Mouse (Mus musculus) CH12.LX (cell line): ENCODE measurements around the gene Pou3f1. TPM values are rescaled to one million over a fixed set of nuclear protein-coding genes. Genes with fewer than 3 reads are reported as not detected.

Source experiments
- DNase-seq: peaks from one replicate; pipeline ENCODE4 v3.0.0-alpha.2; 2013; ENCODE audit errors: extremely low read depth
- H3K27ac ChIP-seq: 2 replicates; pipeline ENCODE4 v1.5.1; 2012; ENCODE audit warnings: low read depth, mild to moderate bottlenecking, control low read depth, moderate library complexity; ENCODE audit not compliant: insufficient read depth
- H3K27me3 ChIP-seq: replicated peaks from 2 replicates; pipeline ENCODE3; 2012; ENCODE audit warnings: inconsistent platforms
- H3K36me3 ChIP-seq, 2 experiments: replicated peaks in 1 of 2; 2 replicates each; pipeline versions ENCODE3 to v1.6.1; 2012; ENCODE audit warnings: inconsistent platforms in 1 of 2, low read length in 1 of 2, mild to moderate bottlenecking in 1 of 2, mixed read lengths in 1 of 2, moderate library complexity in 1 of 2; ENCODE audit not compliant: control insufficient read depth in 1 of 2, insufficient read depth in 1 of 2
- H3K4me1 ChIP-seq, 2 experiments: 2 replicates each; pipeline ENCODE4 v1.6.1; 2012; ENCODE audit warnings: inconsistent platforms in 1 of 2, moderate library complexity in 1 of 2; ENCODE audit not compliant: insufficient read depth in 2 of 2, control insufficient read depth in 1 of 2
- H3K4me2 ChIP-seq: 2 replicates; pipeline ENCODE4 v1.6.1; 2012; ENCODE audit warnings: low read depth, mild to moderate bottlenecking, control low read depth; ENCODE audit not compliant: poor library complexity, insufficient read depth, severe bottlenecking
- H3K4me3 ChIP-seq, 3 experiments: fragments of 150-350 bp in 1 of 3; sonication (generic) in 1 of 3; replicated peaks in 1 of 3; 2 replicates each; pipeline versions ENCODE3 to v1.5.1; 2011 to 2012; ENCODE audit warnings: low read depth in 2 of 3, low read length in 2 of 3, mild to moderate bottlenecking in 2 of 3, moderate library complexity in 2 of 3, control low read depth in 1 of 3, improper control_type of control experiment in 1 of 3, inconsistent platforms in 1 of 3, mixed read lengths in 1 of 3; ENCODE audit not compliant: poor library complexity in 1 of 3
- H3K79me2 ChIP-seq: replicated peaks from 2 replicates; pipeline ENCODE4 v1.6.1; 2012; ENCODE audit warnings: mild to moderate bottlenecking, moderate library complexity; ENCODE audit not compliant: control insufficient read depth, poor library complexity, insufficient read depth, severe bottlenecking; ENCODE audit errors: extremely low read depth
- H3K9ac ChIP-seq: 2 replicates; pipeline ENCODE4 v1.6.1; 2012; ENCODE audit warnings: low read depth, mild to moderate bottlenecking, control low read depth, moderate library complexity; ENCODE audit not compliant: insufficient read depth
- H3K9me3 ChIP-seq: replicated peaks from 2 replicates; pipeline ENCODE3; 2012; ENCODE audit warnings: low read length, inconsistent platforms, mixed read lengths
- BHLHE40 ChIP-seq: IDR thresholded peaks from 2 replicates; pipeline ENCODE4 v1.6.1; 2011; ENCODE audit warnings: mild to moderate bottlenecking, low read depth, low read length, improper control_type of control experiment
- CHD1 ChIP-seq: IDR thresholded peaks from 2 replicates; pipeline ENCODE4 v1.6.1; 2012; ENCODE audit warnings: low read depth, low read length, improper control_type of control experiment, inconsistent platforms
- CHD2 ChIP-seq: IDR thresholded peaks from 2 replicates; pipeline ENCODE4 v1.6.1; 2011; ENCODE audit warnings: low read length, improper control_type of control experiment
- EP300 ChIP-seq: IDR thresholded peaks from 2 replicates; pipeline ENCODE4 v1.6.1; 2011; ENCODE audit warnings: low read length, improper control_type of control experiment
- HCFC1 ChIP-seq: IDR thresholded peaks from 2 replicates; pipeline ENCODE4 v1.6.1; 2012; ENCODE audit warnings: low read depth, mild to moderate bottlenecking, inconsistent platforms, low read length, improper control_type of control experiment
- IRF4 ChIP-seq: IDR thresholded peaks from 2 replicates; pipeline ENCODE4 v1.6.1; 2014; ENCODE audit warnings: low read depth, mild to moderate bottlenecking, inconsistent platforms, low read length, improper control_type of control experiment
- JUN ChIP-seq: IDR thresholded peaks from 2 replicates; pipeline ENCODE4 v1.6.1; 2011; ENCODE audit warnings: low read depth, mild to moderate bottlenecking, low read length, improper control_type of control experiment, moderate library complexity; ENCODE audit not compliant: insufficient read depth
- KAT2A ChIP-seq: IDR thresholded peaks from 2 replicates; pipeline ENCODE4 v1.6.1; 2012; ENCODE audit warnings: low read length, improper control_type of control experiment, inconsistent platforms; ENCODE audit not compliant: insufficient replicate concordance
- MAFK ChIP-seq: IDR thresholded peaks from 2 replicates; pipeline ENCODE4 v1.6.1; 2011; ENCODE audit warnings: low read length, improper control_type of control experiment; ENCODE audit not compliant: insufficient replicate concordance
- MAZ ChIP-seq: IDR thresholded peaks from 2 replicates; pipeline ENCODE4 v1.6.1; 2012; ENCODE audit warnings: low read depth, mild to moderate bottlenecking, inconsistent platforms, low read length, improper control_type of control experiment, moderate library complexity
- MYC ChIP-seq: IDR thresholded peaks from 2 replicates; pipeline ENCODE4 v1.6.1; 2011; ENCODE audit warnings: low read depth, mild to moderate bottlenecking, improper control_type of control experiment, low read length
- NELFE ChIP-seq: IDR thresholded peaks from 2 replicates; pipeline ENCODE4 v1.6.1; 2011; ENCODE audit warnings: low read depth, low read length, improper control_type of control experiment
- POLR2AphosphoS2 ChIP-seq: IDR thresholded peaks from 2 replicates; pipeline ENCODE4 v1.6.1; 2011; ENCODE audit warnings: low read depth, low read length, improper control_type of control experiment
- RAD21 ChIP-seq: IDR thresholded peaks from 2 replicates; pipeline ENCODE4 v1.6.1; 2011; ENCODE audit warnings: low read depth, mild to moderate bottlenecking, low read length, improper control_type of control experiment, moderate library complexity
- SIN3A ChIP-seq: IDR thresholded peaks from 2 replicates; pipeline ENCODE4 v1.6.1; 2012; ENCODE audit warnings: low read length, improper control_type of control experiment, inconsistent platforms
- SMC3 ChIP-seq: IDR thresholded peaks from 2 replicates; pipeline ENCODE4 v1.6.1; 2011; ENCODE audit warnings: low read depth, low read length, improper control_type of control experiment
- TBP ChIP-seq: conservative IDR thresholded peaks from 2 replicates; pipeline ENCODE4 v1.6.1; 2011; ENCODE audit warnings: low read depth, low read length, improper control_type of control experiment
- TCF12 ChIP-seq: IDR thresholded peaks from 2 replicates; pipeline ENCODE4 v1.6.1; 2014; ENCODE audit warnings: low read depth, mild to moderate bottlenecking, inconsistent platforms, low read length, improper control_type of control experiment
- USF1 ChIP-seq: IDR thresholded peaks from 2 replicates; pipeline ENCODE4 v1.6.1; 2014; ENCODE audit warnings: low read depth, mild to moderate bottlenecking, inconsistent platforms, low read length, improper control_type of control experiment
- USF2 ChIP-seq: conservative IDR thresholded peaks from 2 replicates; pipeline ENCODE4 v1.6.1; 2011; ENCODE audit warnings: low read depth, low read length, improper control_type of control experiment
- ZC3H11A ChIP-seq: IDR thresholded peaks from 2 replicates; pipeline ENCODE4 v1.6.1; 2012; ENCODE audit warnings: low read depth, mild to moderate bottlenecking, inconsistent platforms, low read length, improper control_type of control experiment
- ZKSCAN1 ChIP-seq: IDR thresholded peaks from 2 replicates; pipeline ENCODE4 v1.6.1; 2012; ENCODE audit warnings: low read depth, inconsistent platforms, low read length, improper control_type of control experiment, borderline replicate concordance
- ZMIZ1 ChIP-seq: IDR thresholded peaks from 2 replicates; pipeline ENCODE4 v1.6.1; 2012; ENCODE audit warnings: low read depth, mild to moderate bottlenecking, inconsistent platforms, low read length, improper control_type of control experiment
- ZNF384 ChIP-seq: IDR thresholded peaks from 2 replicates; pipeline ENCODE4 v1.6.1; 2012; ENCODE audit warnings: low read depth, low read length, improper control_type of control experiment, inconsistent platforms
- dilution Hi-C: fragments of 300-500 bp; cut with MboI; formaldehyde crosslinking; loops from 2 replicates; pipeline ENCODE4 v1.14.3; 2020; ENCODE audit warnings: low sequenced_read_pairs; ENCODE audit not compliant: extremely low pct_unique_long_range_greater_than_20kb, extremely low pct_ligation_motif_present
- in situ Hi-C: fragments of 300-500 bp; cut with MboI; formaldehyde crosslinking; loops from 3 replicates; pipeline ENCODE4 v1.14.3; 2019; ENCODE audit warnings: low sequenced_read_pairs, low pct_ligation_motif_present, low pct_unique_long_range_greater_than_20kb, mixed read lengths
- polyA plus RNA-seq: library from polyadenylated mRNA; unstranded; fragments of >175 nt; gene quantifications from 2 replicates; pipeline ENCODE4 v1.2.1, GENCODE M21; 2012; ENCODE audit warnings: low read depth; ENCODE audit not compliant: insufficient read length
- total RNA-seq, 2 experiments: library from RNA; depleted of rRNA; stranded (reverse); fragments of 300-350 nt in 1 of 2; fragments of >200 nt in 1 of 2; gene quantifications; 2 replicates each; pipeline ENCODE4 v1.2.3; 2012 to 2014

The Pou3f1 gene
- total and polyA plus RNA-seq, 3 experiments = not detected

DNA sequence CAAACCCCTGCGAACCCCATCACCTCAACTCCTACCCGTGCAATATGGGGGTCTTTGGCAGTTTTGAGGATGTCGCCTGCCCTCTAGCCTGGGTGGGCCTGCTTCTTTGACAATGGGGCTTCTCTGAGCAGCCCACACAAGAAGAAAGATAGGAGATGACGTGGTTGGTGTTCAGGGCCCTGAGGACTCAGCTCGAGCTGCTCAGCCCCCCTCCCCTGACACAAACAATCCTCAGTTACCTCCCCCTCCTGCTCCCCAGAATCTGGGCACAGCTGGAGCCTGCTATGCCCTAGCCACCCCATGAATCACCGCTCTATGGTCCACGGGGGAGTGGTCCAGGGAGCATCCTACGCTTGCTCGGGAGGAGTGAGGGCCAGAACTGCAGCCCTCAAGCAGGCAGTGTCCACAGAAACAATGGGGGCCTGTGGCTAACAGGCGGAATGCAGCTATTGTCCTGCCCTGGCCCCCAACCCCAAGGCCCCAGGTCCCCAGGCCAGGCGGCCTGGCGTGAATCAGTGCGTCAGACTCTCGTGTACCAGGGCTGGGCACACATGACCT is 10.9 kb downstream of the Pou3f1 start:
- no peak for DNase-seq
- dilution Hi-C loops (no loop called here), in situ Hi-C loops (no loop called here)
- Histone ChIP-seq H3K36me3 (no peaks in the 10 kb centered on the region), H3K9ac (no peak overlapping the region), H3K9me3 (no peaks in the 10 kb centered on the region), H3K4me2 (no peak overlapping the region), H3K4me1 (peaks cover 14 to 24% of the 10 kb centered on the region in 2 experiments), H3K27me3 (peaks cover 50% of the 10 kb centered on the region), H3K4me3 (no peak overlapping the region), H3K79me2 (no peaks in the 10 kb centered on the region), H3K27ac (no peak overlapping the region)
- no peak for TF ChIP-seq SIN3A
- TF ChIP-seq CHD1 = no peak
- TF ChIP-seq TCF12 = no peak
- no peak for TF ChIP-seq ZC3H11A
- no peak for TF ChIP-seq EP300
- TF ChIP-seq MYC = no peak
- TF ChIP-seq TBP = no peak
- no peak for TF ChIP-seq USF2
- no peak for TF ChIP-seq ZNF384
- TF ChIP-seq JUN = no peak
- no peak for TF ChIP-seq HCFC1
- no peak for TF ChIP-seq MAFK
- no peak for TF ChIP-seq SMC3
- no peak for TF ChIP-seq ZKSCAN1
- TF ChIP-seq USF1 = no peak
- TF ChIP-seq KAT2A = no peak
- TF ChIP-seq IRF4 = no peak

DNA sequence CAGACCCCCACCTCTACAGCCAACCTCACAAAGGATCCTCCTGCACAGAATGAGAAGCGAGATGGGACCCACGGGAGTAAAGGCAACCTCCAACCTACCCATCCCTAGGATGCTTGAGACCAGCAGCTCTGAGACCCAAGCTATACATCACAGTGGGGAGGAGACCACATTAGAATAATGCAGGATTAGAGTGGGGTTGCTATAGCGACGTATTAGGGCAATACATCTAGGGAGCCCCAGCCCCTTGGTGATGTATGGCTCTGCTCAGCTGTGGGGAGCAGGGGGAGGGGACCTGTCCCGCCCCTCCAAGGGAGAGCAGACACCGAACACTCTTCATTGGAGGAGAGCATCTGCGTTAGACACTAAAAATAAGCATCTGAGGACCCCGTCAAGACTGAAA is 11.5 kb downstream of the Pou3f1 start:
- H3K27me3 ChIP-seq = peaks cover 45% of the 10 kb centered on the region
- H3K4me1 ChIP-seq = peaks cover 14 to 27% of the 10 kb centered on the region in 2 experiments
- in situ Hi-C loops = no loop called here
- DNase-seq = no peak
- H3K36me3 ChIP-seq = no peaks in the 10 kb centered on the region
- H3K27ac ChIP-seq = no peak overlapping the region
- TF ChIP-seq POLR2AphosphoS2 (no peak), BHLHE40 (no peak), CHD1 (no peak), CHD2 (no peak), NELFE (no peak), RAD21 (no peak), ZMIZ1 (no peak), MAZ (no peak), MYC (no peak)
- H3K4me2 ChIP-seq = no peak overlapping the region
- H3K9me3 ChIP-seq = no peaks in the 10 kb centered on the region
- no peak overlapping the region for H3K9ac ChIP-seq
- no peak overlapping the region for H3K4me3 ChIP-seq
- no peaks in the 10 kb centered on the region for H3K79me2 ChIP-seq
- dilution Hi-C loops = no loop called here
